9 mouse cellular contexts compared by ENCODE assay signal in genomic region chr7:132656075-132656474, GRCm38 (mm10). TPM values are rescaled to one million over a fixed set of nuclear protein-coding genes. Genes with fewer than 3 reads are reported as not detected.
DNase-seq lines count a peak whose midpoint lies in the region; ATAC-seq and TF ChIP-seq lines count a peak whose summit lies in the region.
"Had no signal": no experiment of that assay in that cellular context is flagged by ENCODE, and none has a peak within 500 bp of the region (broad histone marks: within the 10 kb centered on the region; RNA-seq: fewer than 3 reads in every experiment).

No protein-coding gene starts in this region.

- no peak for TF ChIP-seq POLR2A in brain, embryonic 14.5 days (IDR thresholded peaks at IDR 0.05; ENCODE audit: borderline replicate concordance, extremely low read depth, insufficient read depth, insufficient read length, poor library complexity, severe bottlenecking)

- H3K36me3 ChIP-seq in heart, embryonic 12.5 days: no peaks in the 10 kb centered on the region
- no peaks in the 10 kb centered on the region for H3K36me3 ChIP-seq in kidney, embryonic 16.5 days (ENCODE audit: insufficient read depth, low read length)

- peaks cover 52% of the 10 kb centered on the region for H3K4me1 ChIP-seq in heart, embryonic 12.5 days (replicated peaks)
- H3K4me1 ChIP-seq in kidney, embryonic 16.5 days (ENCODE audit: insufficient read depth, low read length): peaks cover 40% of the 10 kb centered on the region

- H3K4me2 ChIP-seq in heart, embryonic 12.5 days: no peak overlapping the region
- no peak overlapping the region for H3K4me2 ChIP-seq in kidney, embryonic 16.5 days (replicated peaks; ENCODE audit: low read depth, low read length)

- whole genome bisulfite sequencing in heart, embryonic 12.5 days: 24% methylated on average over 9 of the region's 9 CpGs
- WGBS in kidney, embryonic 16.5 days: 19% methylated on average over 9 of the region's 9 CpGs

- H3K27ac ChIP-seq in heart, embryonic 12.5 days (ENCODE audit: poor library complexity, severe bottlenecking): no peak overlapping the region
- peak overlapping the region; percentile 36 for H3K27ac ChIP-seq in kidney, embryonic 16.5 days (ENCODE audit: low read length)

- TF ChIP-seq CTCF in brain, embryonic 14.5 days (IDR thresholded peaks at IDR 0.05; ENCODE audit: borderline replicate concordance, extremely low read depth, insufficient read depth, insufficient read length): peak; percentile 95

- H3K27me3 ChIP-seq in heart, embryonic 12.5 days (replicated peaks): no peaks in the 10 kb centered on the region
- H3K27me3 ChIP-seq in kidney, embryonic 16.5 days (ENCODE audit: insufficient read depth, low read length): no peaks in the 10 kb centered on the region

- DNase-seq in CD4-positive helper T cell, adult 2 months (ENCODE audit: low read depth, low spot score): peak; percentile 91
- peak; percentile 96 for DNase-seq in brain, embryonic 14.5 days (ENCODE audit: low read depth)
- DNase-seq in liver: peak; percentile 92
- peak; percentile 65 to 81 for DNase-seq in monocyte, adult 2 months (ENCODE audit: low read depth in 1 of 2, low spot score in 2 of 2)
- DNase-seq in spleen, postnatal 14 days (ENCODE audit: low spot score in 2 of 2): peak; percentile 81 to 90

- H3K4me3 ChIP-seq in heart, embryonic 12.5 days: no peak overlapping the region
- no peak overlapping the region for H3K4me3 ChIP-seq in kidney, embryonic 16.5 days (ENCODE audit: low read length)
- H3K4me3 ChIP-seq: erythroblast, embryonic 14.5 days had no signal

- no peaks in the 10 kb centered on the region for H3K9me3 ChIP-seq in heart, embryonic 12.5 days (replicated peaks)
- no peaks in the 10 kb centered on the region for H3K9me3 ChIP-seq in kidney, embryonic 16.5 days (ENCODE audit: low read length)

- peak; percentile 79 for ATAC-seq in erythroblast, adult 5-6 weeks (replicated peaks; ENCODE audit: low FRiP score, poor library complexity, severe bottlenecking)
- peak; percentile 49; the same call in 1 of the 2 replicates for ATAC-seq in heart, embryonic 12.5 days (ENCODE audit: insufficient number of reproducible peaks, low FRiP score)
- peak; percentile 64 for ATAC-seq in kidney, embryonic 16.5 days (ENCODE audit: low FRiP score, low TSS enrichment)

- H3K9ac ChIP-seq in heart, embryonic 12.5 days: no peak overlapping the region
- peak overlapping the region; percentile 47; the same call in 1 of the 2 replicates for H3K9ac ChIP-seq in kidney, embryonic 16.5 days (replicated peaks; ENCODE audit: low read length)

RNA-seq across cellular contexts. Expression of gene Lhpp, which starts 45.6 kb away (rescaled TPM):
- polyA plus RNA-seq in brain, embryonic 14.5 days (2012; rRNA removed): 27.4 and 33.8 TPM in 2 replicates
- total RNA-seq in erythroblast, adult 5-6 weeks (2015; ENCODE audit: low replicate concordance): not detected in 2 replicates
- total RNA-seq in erythroblast, adult 5-6 weeks (2017; ENCODE audit: low replicate concordance): 0.68 and 1.1 TPM in 2 replicates
- 23.5 and 23.6 TPM in 2 replicates for polyA plus RNA-seq in heart, embryonic 12.5 days (2016; fragmentation: Nextera tagmentation; extraction: Ambion mirVana)
- 23.1 and 24.3 TPM in 2 replicates for polyA plus RNA-seq in kidney, embryonic 16.5 days (2015; fragmentation: Nextera tagmentation; extraction: Ambion mirVana)

RNA-seq across cellular contexts. Expression of gene Nkx1-2, which starts 56.6 kb away (rescaled TPM):
- 0.43 and 0.88 TPM in 2 replicates for polyA plus RNA-seq in brain, embryonic 14.5 days (2012; rRNA removed)
- total RNA-seq in erythroblast, adult 5-6 weeks (2015; ENCODE audit: low replicate concordance): not detected in 2 replicates
- total RNA-seq in erythroblast, adult 5-6 weeks (2017; ENCODE audit: low replicate concordance): not detected in 2 replicates
- polyA plus RNA-seq in heart, embryonic 12.5 days (2016; fragmentation: Nextera tagmentation; extraction: Ambion mirVana): not detected in 2 replicates
- not detected in 2 replicates for polyA plus RNA-seq in kidney, embryonic 16.5 days (2015; fragmentation: Nextera tagmentation; extraction: Ambion mirVana)
- polyA plus RNA-seq: erythroblast, embryonic 14.5 days had no signal
